Mouse (Mus musculus): ENCODE data around the gene Grb7. TPM values are rescaled to one million over a fixed set of nuclear protein-coding genes. Genes with fewer than 3 reads are reported as not detected.
A peak's percentile ranks its signal among the peaks of the same experiment; 100 is the strongest.

Grb7 gene
- total RNA-seq, 4 experiments from 2014 or later = 0.19 TPM; not detected in 3

GRCm38 (mm10) chr11:98445238-98445637 is 956 bp upstream of the Grb7 start:
- DNase-seq (ENCODE audit: low spot score) = no peak

DNA sequence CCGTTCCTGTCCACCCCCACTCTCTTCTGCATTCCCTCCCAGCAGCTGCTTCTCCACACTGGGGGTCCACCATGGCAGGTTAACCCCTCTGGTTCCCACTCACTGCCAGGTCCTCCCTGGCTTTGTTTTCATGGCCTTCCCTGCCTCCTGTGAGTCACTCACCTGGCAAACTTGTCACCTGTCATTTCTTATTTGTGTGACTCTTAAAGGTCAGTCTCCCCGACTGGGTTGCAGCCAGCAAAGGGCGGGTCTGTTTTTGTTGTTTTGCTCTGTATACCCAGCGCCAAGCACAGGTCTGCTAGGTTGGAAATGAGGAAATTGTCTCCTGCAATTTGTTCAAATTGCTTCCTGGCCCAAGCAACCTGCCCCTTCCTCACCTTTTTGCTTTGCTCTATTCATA is 515 bp upstream of the Grb7 start:
- no peak for DNase-seq (ENCODE audit: low spot score)

DNA sequence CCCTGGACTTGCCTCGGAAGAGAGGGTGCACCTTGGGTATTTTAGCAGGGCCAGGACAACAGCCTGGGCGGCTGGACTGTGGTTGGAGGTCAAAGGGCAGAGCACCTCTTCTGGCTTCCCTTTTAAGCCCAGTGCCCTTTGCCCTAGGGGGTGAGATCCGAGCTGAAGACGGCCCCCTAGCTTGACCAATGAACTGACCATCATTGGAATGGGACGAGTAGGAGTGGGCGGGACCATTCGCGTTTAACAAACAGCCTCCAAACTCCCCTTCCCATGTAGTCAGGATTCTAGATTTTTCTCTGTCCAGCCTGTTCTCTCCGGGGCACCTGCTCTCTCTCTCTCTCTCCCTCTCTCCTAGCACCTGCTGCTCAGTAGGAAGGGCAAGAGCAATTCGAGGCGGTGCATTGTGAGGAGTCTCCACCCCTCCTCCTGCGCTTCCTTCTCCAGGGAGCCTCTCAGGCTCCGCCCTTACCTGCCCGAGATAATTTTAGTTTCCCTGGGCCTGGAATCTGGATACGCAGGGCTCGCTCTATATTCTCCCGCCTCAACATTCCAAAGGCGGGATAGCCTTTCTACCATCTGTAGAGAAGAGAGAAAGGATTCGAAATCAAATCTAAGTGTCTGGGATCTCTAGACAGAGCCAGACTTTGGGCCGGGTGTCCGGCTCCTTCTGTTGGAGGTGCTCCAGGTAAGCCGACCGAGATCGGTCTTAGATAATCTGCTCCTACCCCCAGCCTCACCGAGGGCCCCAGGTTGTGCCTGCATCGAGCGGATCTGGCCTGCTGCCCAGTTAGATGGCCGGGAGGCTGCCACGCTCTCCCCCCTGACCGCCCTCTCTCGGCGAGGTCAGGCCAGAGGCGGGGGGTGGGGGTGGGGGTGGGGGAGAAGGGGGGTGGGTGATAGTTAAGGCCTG is 624 bp downstream of the Grb7 start:
- DNase-seq (ENCODE audit: low spot score) = no peak

- no peak for DNase-seq (ENCODE audit: low spot score)
Observed at GRCm38 (mm10) chr11:98447475-98447834, 1.3 kb downstream of the Grb7 start.

- DNase-seq (ENCODE audit: low spot score) = no peak
Observed at GRCm38 (mm10) chr11:98448191-98448790, 2.1 kb downstream of the Grb7 start.

- no peak for DNase-seq (ENCODE audit: low spot score)
Observed at GRCm38 (mm10) chr11:98449419-98449818, 3.2 kb downstream of the Grb7 start.

DNA sequence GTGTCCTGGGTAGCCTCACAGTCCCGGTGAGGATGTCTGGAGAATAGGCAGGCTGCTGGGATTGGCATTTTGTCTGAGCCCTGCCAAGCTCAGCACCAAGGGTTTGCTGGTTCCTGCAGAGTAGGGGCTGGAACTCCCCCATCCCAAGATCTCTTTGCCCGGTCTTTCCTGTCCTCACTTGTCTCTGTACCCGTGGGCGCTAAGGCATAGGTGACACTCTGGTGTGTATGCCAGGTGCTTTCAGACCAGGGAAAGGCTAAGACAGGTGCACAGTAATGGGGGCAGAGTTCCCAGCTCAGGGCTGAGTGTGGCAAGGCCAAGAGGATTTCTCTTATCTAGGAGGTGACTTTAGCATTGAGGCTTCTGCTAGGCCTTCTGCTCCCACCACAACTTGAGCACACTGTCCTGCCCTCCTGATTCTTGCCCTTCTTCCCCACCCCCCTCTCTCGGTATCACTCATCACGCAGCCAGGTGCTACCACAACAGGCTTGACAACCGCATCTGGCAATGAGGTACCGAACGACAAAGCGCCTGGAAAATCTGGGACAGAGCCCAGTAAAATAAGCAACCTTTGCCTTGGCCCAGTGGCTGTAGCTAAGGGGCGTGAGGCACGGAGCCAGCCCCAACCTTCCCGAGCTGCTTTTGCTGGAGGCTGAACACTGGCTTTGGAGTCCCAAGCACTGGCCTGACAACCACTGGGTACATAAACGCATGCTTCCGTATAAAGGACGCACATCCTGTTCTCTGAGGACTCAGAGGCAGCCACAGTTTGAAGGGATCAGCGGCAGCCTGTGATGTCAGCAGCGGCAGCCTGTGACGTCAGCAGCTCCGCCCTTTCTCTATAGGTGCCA is 4.0 kb downstream of the Grb7 start:
- no peak for DNase-seq (ENCODE audit: low spot score)

GRCm38 (mm10) chr11:98455484-98455883 is 9.3 kb downstream of the Grb7 start:
- no peak for DNase-seq (ENCODE audit: low spot score)

GRCm38 (mm10) chr11:98456545-98456944 is 10.4 kb downstream of the Grb7 start:
- no peak for DNase-seq (ENCODE audit: low spot score)

- DNase-seq (ENCODE audit: low spot score) = no peak
Observed at GRCm38 (mm10) chr11:98456945-98457344, 10.8 kb downstream of the Grb7 start.

DNA sequence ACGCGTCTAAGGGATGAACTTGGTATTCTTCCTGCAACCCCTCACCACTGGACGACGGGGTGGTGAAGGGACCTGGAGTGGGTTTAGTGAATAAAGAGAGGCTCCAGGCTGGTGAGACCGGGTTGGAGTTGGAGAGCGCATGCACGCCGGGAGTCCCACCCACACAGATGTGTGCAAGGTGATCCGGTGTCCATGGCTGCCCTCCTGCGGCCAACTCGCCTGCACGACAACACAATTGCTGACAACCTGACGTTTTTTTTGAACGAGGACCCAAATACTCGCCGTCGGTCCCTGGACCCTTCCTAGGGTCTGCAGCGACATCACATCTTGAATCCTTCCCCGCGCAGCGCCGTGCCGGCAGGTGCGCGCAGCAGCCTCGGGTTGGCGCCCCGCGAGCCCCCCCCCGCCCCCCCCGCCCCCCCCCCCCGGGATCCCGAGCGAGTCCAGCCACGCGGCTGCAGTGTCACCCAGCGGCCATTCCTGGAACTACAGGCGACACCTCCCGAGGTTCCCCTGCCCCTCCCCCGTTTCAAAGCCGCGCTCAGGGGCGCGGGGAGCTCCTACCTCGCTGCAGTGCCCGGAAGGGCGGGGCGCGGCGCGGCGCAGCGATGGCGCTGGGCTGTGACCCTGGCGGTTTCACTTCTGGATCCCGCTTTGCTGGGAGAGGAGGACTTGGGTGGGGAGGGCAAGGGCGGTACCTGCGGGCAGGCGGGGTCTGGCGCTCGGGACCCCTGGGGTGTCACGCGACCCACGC is 11.3 kb downstream of the Grb7 start:
- DNase-seq (ENCODE audit: low spot score) = peak; percentile 75

DNA sequence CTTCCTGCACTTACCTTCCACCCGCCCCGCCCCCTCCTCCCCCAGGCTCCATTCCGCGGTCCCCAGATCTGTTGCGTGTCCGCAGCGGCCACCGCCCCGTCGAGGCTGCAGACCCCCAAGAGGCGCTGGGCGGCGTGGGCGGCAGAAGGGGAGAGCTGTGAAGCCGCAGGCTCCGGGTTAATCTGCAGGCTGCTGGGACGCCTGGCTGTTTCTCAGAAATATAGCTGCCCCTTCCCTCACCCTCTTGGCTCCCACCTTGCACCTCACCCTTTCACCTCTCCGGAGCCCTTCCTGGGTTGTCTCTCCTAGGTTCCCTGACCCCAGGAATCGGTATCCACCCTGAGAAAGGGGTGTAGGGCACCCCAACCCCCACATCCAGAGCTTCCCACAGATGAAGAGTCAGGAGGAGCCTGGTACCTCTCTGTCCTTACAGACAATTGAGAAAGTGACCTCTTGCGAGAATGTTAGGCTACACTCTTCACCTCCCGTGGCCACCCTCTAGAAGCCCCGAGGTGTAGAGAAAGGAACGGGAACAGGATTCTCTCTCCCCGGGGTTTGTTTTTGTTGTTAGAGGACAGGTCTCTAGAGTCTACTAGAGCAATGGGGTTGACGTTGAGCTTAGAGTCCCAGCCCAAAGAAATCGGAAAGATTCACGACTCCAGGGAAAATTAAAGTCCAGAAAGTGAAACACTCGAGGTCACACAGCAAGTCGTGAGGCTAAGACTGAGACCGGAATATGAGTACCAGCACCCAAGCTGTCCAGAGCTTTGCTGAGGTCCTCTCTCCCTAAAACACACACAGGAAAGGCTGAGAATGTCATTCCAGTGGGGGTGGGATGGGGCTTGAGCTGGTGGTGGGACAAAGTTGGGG is 12.2 kb downstream of the Grb7 start:
- no peak for DNase-seq (ENCODE audit: low spot score)

DNA sequence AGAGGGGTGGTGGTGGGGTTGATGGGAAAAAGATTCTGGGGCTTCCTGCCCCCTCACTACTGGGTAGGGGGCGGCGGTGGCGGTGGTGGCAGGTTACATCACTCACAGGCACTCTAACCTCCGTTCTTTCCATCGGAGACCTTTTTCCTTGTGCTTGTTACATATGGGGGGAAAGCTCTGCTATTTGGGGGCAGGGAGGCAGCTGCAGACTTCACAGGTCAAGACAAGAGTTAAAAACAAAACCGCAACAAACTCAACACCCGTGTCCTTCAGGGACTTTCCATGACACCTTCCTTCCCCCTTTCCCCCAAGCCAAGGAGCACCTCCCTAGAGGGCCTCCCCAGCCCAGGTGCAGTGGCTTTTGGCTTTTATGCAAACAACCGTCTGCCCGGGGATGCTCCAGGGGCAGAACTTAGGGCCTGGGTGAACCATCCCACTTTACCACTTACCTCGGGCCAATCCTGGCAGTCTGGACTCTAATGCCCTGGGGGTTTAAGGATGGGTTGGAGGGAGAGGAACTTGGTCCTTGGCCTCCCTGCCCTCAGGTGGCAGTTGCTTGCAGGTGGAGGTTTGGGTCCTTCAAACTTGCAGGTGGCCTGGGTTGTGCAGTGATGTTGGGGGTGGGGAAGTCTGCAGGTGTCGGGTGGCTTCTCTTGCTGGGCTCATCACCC is 13.0 kb downstream of the Grb7 start:
- DNase-seq (ENCODE audit: low spot score) = no peak

DNA sequence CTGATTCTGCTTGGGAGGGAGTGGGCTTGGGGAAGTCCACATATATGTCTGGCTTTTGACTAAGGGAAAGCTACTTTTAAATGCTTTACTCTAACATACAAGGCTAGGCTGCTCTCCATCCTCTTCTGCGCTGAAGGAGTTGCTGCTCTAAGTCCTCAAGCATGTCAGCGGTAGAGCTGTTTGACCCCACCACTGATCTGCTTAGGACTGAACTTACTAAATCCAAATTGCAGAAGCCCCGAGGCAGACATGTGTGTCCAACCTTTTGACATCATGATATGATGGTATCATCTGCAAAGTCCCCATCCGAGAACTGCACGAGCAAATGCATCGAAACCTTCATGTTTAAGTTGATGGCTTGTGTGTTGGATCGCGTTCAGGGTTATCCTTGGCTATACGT is 13.7 kb downstream of the Grb7 start:
- DNase-seq (ENCODE audit: low spot score) = no peak

DNA sequence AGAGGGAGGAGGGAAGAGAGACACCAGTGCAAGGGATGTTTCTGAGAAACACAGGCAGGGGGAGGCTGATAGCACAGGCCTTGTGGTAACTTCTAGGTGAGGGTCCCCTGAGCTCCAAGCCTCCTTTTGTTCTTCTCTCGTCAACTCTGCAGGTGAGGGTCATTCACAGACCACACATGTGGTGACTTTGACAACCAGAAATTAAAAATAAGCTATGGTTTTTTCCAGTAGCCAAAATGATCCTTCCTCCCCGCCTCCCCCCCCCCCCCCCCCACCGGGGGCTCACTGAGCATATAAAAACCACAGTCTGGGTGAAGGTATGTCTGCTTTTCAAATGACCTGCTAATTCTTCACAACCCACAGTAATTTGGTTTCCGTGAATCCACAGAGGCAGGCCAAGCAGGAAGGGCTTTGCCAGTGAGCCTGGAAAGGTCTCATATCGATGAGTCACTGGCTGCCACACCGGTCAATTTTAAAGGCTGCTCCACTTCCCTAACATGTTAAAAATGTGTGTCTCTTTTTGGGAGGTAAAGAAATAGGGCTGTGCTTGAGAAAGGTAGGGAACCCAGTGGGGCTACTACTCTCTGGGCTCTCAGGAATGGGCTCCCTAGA is 15.0 kb downstream of the Grb7 start:
- DNase-seq (ENCODE audit: low spot score) = no peak

GRCm38 (mm10) chr11:98462255-98462654 is 16.1 kb downstream of the Grb7 start:
- no peak for DNase-seq (ENCODE audit: low spot score)

GRCm38 (mm10) chr11:98463911-98464310 is 17.7 kb downstream of the Grb7 start:
- no peak for DNase-seq (ENCODE audit: low spot score)

GRCm38 (mm10) chr11:98464516-98464915 is 18.3 kb downstream of the Grb7 start:
- DNase-seq (ENCODE audit: low spot score) = no peak
